Mouse (Mus musculus): ENCODE results near the gene Eps8l2.

DNA sequence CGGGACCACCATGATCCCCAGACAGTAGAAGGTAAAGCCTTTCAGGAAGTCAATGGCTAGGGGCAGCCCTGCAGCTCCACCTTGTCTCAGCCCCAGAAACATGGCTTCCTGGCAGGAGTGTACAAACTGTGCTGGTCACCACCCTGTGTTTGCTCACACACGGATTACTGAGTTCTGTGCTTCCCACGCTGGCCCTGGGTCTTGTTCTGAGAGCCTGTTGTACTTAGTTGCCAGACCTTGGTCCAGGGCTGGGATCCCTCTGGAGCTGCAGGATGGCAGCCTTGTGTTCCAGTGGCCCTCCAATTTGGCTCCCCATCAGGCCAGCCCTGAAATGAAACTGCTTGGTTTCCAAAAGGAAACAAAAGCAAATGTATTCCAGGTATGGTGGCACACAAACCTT, 2.4 kb upstream of the Eps8l2 start:
- TF ChIP-seq CTCF (IDR thresholded peaks at IDR 0.05; ENCODE audit: extremely low read depth, insufficient read length, insufficient replicate concordance, low read depth, low read length) (no peak), POLR2A (IDR thresholded peaks at IDR 0.05; ENCODE audit: low read depth, low read length) (no peak)

Data from small intestine, adult 2 months (tissue).